Mouse (Mus musculus): ENCODE results near the gene Padi6. TPM values are rescaled to one million over a fixed set of nuclear protein-coding genes. Genes with fewer than 3 reads are reported as not detected.

The Padi6 gene
- not detected in 2 replicates for polyA plus RNA-seq (2021; fragmentation: Nextera tagmentation)
- long read RNA-seq, experiment 1: 0 reads
- long read RNA-seq, experiment 2: 0 reads

DNA sequence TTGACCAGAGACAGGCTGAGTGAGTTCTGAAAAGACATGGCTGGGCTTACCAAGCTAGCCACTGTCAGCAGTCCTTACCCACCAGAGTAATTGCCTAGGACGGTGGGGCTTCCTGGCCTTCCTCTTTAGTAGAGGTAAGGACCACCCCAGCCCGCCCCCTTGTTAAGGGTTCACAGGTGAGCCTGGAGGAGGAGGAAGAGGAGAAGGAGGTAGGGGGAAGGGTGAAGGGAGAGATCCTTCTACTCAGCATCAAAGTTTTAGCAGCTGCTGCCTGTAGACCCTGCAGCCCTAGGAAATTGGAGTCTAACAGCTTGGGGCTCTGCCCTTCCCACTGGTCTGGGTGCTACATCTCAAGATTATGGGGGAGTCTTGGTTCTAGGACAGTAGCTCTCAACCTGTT, at the start of gene Padi6:
Gene Padi6 (minus strand): TSS at position 101 of the 400 bp plus-strand sequence.

DNA sequence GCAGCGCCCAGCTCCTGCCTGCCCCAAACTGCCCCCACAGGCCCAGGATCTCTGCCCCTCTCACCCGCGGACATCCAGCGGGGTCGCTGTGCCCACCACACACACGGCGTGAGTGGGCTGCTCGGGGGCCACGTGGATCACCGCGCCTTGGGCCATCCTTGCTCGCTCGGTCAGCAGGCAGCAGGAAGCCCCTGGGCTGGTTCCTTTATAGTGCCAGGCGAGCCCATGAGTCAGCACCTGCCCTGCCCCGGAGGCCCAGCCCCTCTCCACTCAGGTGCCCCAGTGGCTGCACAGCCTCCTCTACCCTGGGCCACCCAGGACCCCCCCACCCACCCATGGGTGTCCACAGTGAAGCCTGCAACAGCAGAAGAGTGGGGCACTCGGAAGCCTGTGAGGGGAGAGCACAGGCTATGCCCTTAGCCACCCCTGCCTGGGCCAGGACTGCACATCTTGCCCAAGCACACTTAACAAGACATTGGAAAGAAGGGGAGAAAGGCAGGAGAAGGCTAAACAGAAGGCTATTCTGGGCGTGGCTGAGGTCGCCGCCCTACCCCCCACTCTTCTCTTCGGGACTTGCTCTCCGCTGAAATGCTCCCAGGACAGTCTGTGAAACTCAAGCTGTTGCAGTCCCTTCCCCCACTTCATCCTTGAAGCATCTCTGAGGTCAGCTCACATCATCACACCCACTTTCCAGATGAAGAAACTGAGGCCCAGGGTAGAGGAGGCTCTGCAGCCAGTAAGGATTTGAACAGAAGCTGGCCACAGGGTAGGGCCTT, 31.8 kb upstream of the Padi6 start, which contains the start of gene Padi4:
Gene Padi4 (minus strand): TSS at position 212 of the 776 bp plus-strand sequence.

GRCm38 (mm10) chr4:140700269-140701018, 42.0 kb downstream of the Padi6 start, which contains the start of gene Rcc2:
Gene Rcc2 (plus strand): TSS chr4:140700541.

Small RNA genes within 50 kb of the gene (microRNA-seq; reads per million reads assigned to microRNA genes)
- gene Gm23045 (not detected), gene Gm25951 (not detected)

Other genes with a start within 250 kb of the Padi6 start
- gene Arhgef10l, start 76.6 kb downstream of the Padi6 start, polyA plus RNA-seq (2021; fragmentation: Nextera tagmentation): 7.2 and 8.3 TPM in 2 replicates
- 15.2 and 16.8 TPM in 2 replicates for gene Rcc2, start 42.1 kb downstream of the Padi6 start, polyA plus RNA-seq (2021; fragmentation: Nextera tagmentation)
- not detected in 2 replicates for gene Padi4, start 31.6 kb upstream of the Padi6 start, polyA plus RNA-seq (2021; fragmentation: Nextera tagmentation)
- not detected in 2 replicates for gene Padi3, start 68.0 kb upstream of the Padi6 start, polyA plus RNA-seq (2021; fragmentation: Nextera tagmentation)
- gene Padi1, start 103.1 kb upstream of the Padi6 start, polyA plus RNA-seq (2021; fragmentation: Nextera tagmentation): not detected in 2 replicates
- 6.3 and 8.9 TPM in 2 replicates for gene Padi2, start 163.7 kb upstream of the Padi6 start, polyA plus RNA-seq (2021; fragmentation: Nextera tagmentation)
- 538 and 582 TPM in 2 replicates for gene Sdhb, start 218.6 kb upstream of the Padi6 start, polyA plus RNA-seq (2021; fragmentation: Nextera tagmentation)
- gene Atp13a2, start 244.2 kb upstream of the Padi6 start, polyA plus RNA-seq (2021; fragmentation: Nextera tagmentation): 43.6 and 48.5 TPM in 2 replicates

All from layer of hippocampus, adult 6 months (tissue).